ENCODE assay signal across 16 mouse cellular contexts in the genomic region with DNA sequence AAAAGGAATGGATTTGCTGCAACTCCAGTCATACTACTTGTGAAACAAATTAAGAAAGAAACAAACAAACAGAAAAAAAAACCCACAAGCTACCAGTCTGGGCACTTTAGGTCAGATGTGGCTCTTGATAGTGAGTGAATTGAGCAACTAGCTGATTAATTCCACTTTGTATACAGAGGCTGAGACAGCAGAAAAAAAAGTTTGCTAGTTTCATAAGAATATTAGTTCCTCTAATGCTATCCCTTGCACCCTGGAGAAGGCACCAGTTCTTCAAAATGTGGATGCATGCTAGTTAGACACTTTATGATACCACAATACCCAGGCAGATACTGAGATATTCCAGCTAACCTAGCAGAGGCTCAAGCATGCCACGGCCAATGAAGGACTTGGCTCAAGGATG.
"Had no signal": no experiment of that assay in that cellular context is flagged by ENCODE, and none has a peak within 500 bp of the region (broad histone marks: within the 10 kb centered on the region; RNA-seq: fewer than 3 reads in every experiment).

No protein-coding gene starts in this region.

- H3K27ac ChIP-seq: limb, embryonic 13.5 days; liver, embryonic 13.5 days; midbrain, embryonic 13.5 days; neural tube, embryonic 12.5 days; stomach, embryonic 15.5 days had no signal

- H3K27me3 ChIP-seq: limb, embryonic 13.5 days; liver, embryonic 13.5 days; midbrain, embryonic 13.5 days; neural tube, embryonic 12.5 days; stomach, embryonic 15.5 days had no signal

- H3K4me1 ChIP-seq: limb, embryonic 13.5 days; liver, embryonic 13.5 days; midbrain, embryonic 13.5 days; neural tube, embryonic 12.5 days; stomach, embryonic 15.5 days had no signal

- H3K9me3 ChIP-seq: limb, embryonic 13.5 days; liver, embryonic 13.5 days; midbrain, embryonic 13.5 days; neural tube, embryonic 12.5 days; stomach, embryonic 15.5 days had no signal

- ATAC-seq: inflammation-experienced regulatory T-cells, adult 6 months; intestine, postnatal 0 days; midbrain, embryonic 13.5 days had no signal

- H3K4me3 ChIP-seq: limb, embryonic 13.5 days; liver, embryonic 13.5 days; midbrain, embryonic 13.5 days; neural tube, embryonic 12.5 days; stomach, embryonic 15.5 days had no signal

- H3K9ac ChIP-seq: limb, embryonic 13.5 days; liver, embryonic 13.5 days; lung, embryonic 14.5 days; midbrain, embryonic 13.5 days; neural tube, embryonic 12.5 days; stomach, embryonic 15.5 days had no signal

- H3K36me3 ChIP-seq: limb, embryonic 13.5 days; liver, embryonic 13.5 days; midbrain, embryonic 13.5 days; neural tube, embryonic 12.5 days; stomach, embryonic 15.5 days had no signal

- H3K4me2 ChIP-seq: limb, embryonic 13.5 days; liver, embryonic 13.5 days; lung, embryonic 14.5 days; midbrain, embryonic 13.5 days; neural tube, embryonic 12.5 days; stomach, embryonic 15.5 days had no signal

- DNase-seq: kidney, adult 8-10 months; kidney, postnatal 25 days; layer of hippocampus, adult 9-11 months; layer of hippocampus, postnatal 36 days; liver, embryonic 13.5 days; lung, embryonic 14.5 days; lung, postnatal 14 days; right cerebral cortex, postnatal 4 days; spleen, adult 18-20 months; thymus, postnatal 4 days had no signal
